Mouse (Mus musculus) megakaryocyte, embryonic 14.5 days (primary cell): ENCODE data around the gene Plac8.

Experiments
- FLI1 ChIP-seq: IDR thresholded peaks from 2 replicates; pipeline ENCODE4 v1.6.1; 2012; ENCODE audit warnings: low read length, inconsistent platforms, mixed read lengths
- GATA1 ChIP-seq: IDR thresholded peaks from 3 replicates; pipeline ENCODE4 v1.6.1; 2012; ENCODE audit warnings: mixed read lengths, low read length, inconsistent platforms, borderline replicate concordance

GRCm38 (mm10) chr5:100570716-100571115 is 1.3 kb downstream of the Plac8 start:
- TF ChIP-seq GATA1 (no peak), FLI1 (no peak)
